Mouse (Mus musculus) brain, embryonic 14.5 days (tissue): ENCODE data around the gene Abca12.

Experiments
- CTCF ChIP-seq: fragments of 200-500 bp; IDR thresholded peaks from 2 replicates; pipeline ENCODE4 v1.5.1; 2012; ENCODE audit warnings: inconsistent platforms, mild to moderate bottlenecking, moderate library complexity, borderline replicate concordance; ENCODE audit not compliant: insufficient read depth, insufficient read length; ENCODE audit errors: extremely low read depth
- POLR2A ChIP-seq: fragments of 200-500 bp; IDR thresholded peaks from 2 replicates; pipeline ENCODE4 v1.6.1; 2012; ENCODE audit warnings: mild to moderate bottlenecking, inconsistent platforms, borderline replicate concordance; ENCODE audit not compliant: poor library complexity, insufficient read depth, insufficient read length, severe bottlenecking; ENCODE audit errors: extremely low read depth

- TF ChIP-seq CTCF (no peak), POLR2A (no peak)
Observed at GRCm38 (mm10) chr1:71342861-71343554, 71.7 kb downstream of the Abca12 start.
